ENCODE assay signal across 8 mouse cellular contexts in genomic region chr10:118867896-118868600, GRCm38 (mm10). TPM values are rescaled to one million over a fixed set of nuclear protein-coding genes. Genes with fewer than 3 reads are reported as not detected.
DNase-seq lines count a peak whose midpoint lies in the region; ATAC-seq and TF ChIP-seq lines count a peak whose summit lies in the region.

No protein-coding gene starts in this region.

- H3K4me1 ChIP-seq in intestine, embryonic 16.5 days (ENCODE audit: control insufficient read depth, insufficient read depth, low read length) = peaks cover 29% of the 10 kb centered on the region
- H3K4me1 ChIP-seq in neural tube, embryonic 14.5 days (ENCODE audit: control insufficient read depth, insufficient read depth, low read length) = peaks cover 21% of the 10 kb centered on the region

- H3K27me3 ChIP-seq in intestine, embryonic 16.5 days (replicated peaks; ENCODE audit: control insufficient read depth, insufficient read depth, low read length) = no peaks in the 10 kb centered on the region
- H3K27me3 ChIP-seq in neural tube, embryonic 14.5 days (ENCODE audit: control insufficient read depth, insufficient read depth, low read length) = no peaks in the 10 kb centered on the region

- intact Hi-C loops in gastrocnemius, postnatal 14 days (cut with DNase I; ENCODE audit: low total_unique reads) = loop anchor here (5.0 kb wide), 1 partner anchor 276 kb away; no protein-coding TSS in a partner anchor

- H3K9me3 ChIP-seq in intestine, embryonic 16.5 days (ENCODE audit: control insufficient read depth, low read length) = no peaks in the 10 kb centered on the region
- no peaks in the 10 kb centered on the region for H3K9me3 ChIP-seq in neural tube, embryonic 14.5 days (ENCODE audit: control insufficient read depth, low read length)

- no peak for DNase-seq in layer of hippocampus, adult 2 months (ENCODE audit: low spot score in 2 of 2)
- no peak for DNase-seq in layer of hippocampus, adult 11-12 months (ENCODE audit: low spot score)
- peak; percentile 10 for DNase-seq in cerebellum, adult 8-10 months
- DNase-seq in gastrocnemius, postnatal 14 days = peak; percentile 63
- DNase-seq in lung, adult 18-20 months = peak; percentile 32 to 46
- DNase-seq in thymus, postnatal 36 days = peak; percentile 57 to 72

- TF ChIP-seq CTCF in layer of hippocampus, adult 2 months (conservative IDR thresholded peaks at IDR 0.05) = no peak

- ATAC-seq in intestine, embryonic 16.5 days = peak; percentile 19
- ATAC-seq in neural tube, embryonic 14.5 days (ENCODE audit: low read depth) = peak; percentile 33

- under 1% methylated on average over 55 of the region's 62 CpGs for WGBS in intestine, embryonic 16.5 days
- under 1% methylated on average over 54 of the region's 62 CpGs for WGBS in neural tube, embryonic 14.5 days

- peak overlapping the region; percentile 97 for H3K27ac ChIP-seq in layer of hippocampus, adult 2 months
- peak overlapping the region; percentile 96 for H3K27ac ChIP-seq in intestine, embryonic 16.5 days (ENCODE audit: low read length)
- H3K27ac ChIP-seq in neural tube, embryonic 14.5 days (ENCODE audit: low read depth, low read length) = peak overlapping the region; percentile 97

- peak overlapping the region; percentile 74 for H3K4me3 ChIP-seq in layer of hippocampus, adult 2 months
- H3K4me3 ChIP-seq in intestine, embryonic 16.5 days (ENCODE audit: low read length) = peak overlapping the region; percentile 78
- peak overlapping the region; percentile 95 for H3K4me3 ChIP-seq in neural tube, embryonic 14.5 days (ENCODE audit: low read depth, low read length)

- no peaks in the 10 kb centered on the region for H3K36me3 ChIP-seq in intestine, embryonic 16.5 days (ENCODE audit: control insufficient read depth, insufficient read depth, low read length)
- peaks cover 8% of the 10 kb centered on the region; the same call in 1 of the 2 replicates for H3K36me3 ChIP-seq in neural tube, embryonic 14.5 days (ENCODE audit: control insufficient read depth, insufficient read depth, low read length)

- peak overlapping the region; percentile 54 for H3K4me2 ChIP-seq in intestine, embryonic 16.5 days (ENCODE audit: low read depth, low read length)
- H3K4me2 ChIP-seq in neural tube, embryonic 14.5 days (ENCODE audit: low read depth, low read length) = peak overlapping the region; percentile 71

- peak overlapping the region; percentile 99 for H3K9ac ChIP-seq in intestine, embryonic 16.5 days (ENCODE audit: low read depth, low read length)
- peak overlapping the region; percentile 97 for H3K9ac ChIP-seq in neural tube, embryonic 14.5 days (replicated peaks; ENCODE audit: low read depth, low read length)

RNA-seq across cellular contexts. Expression of gene Dyrk2, which starts 2.0 kb away (rescaled TPM):
- total RNA-seq in layer of hippocampus, adult 2 months (2021) = 10 to 100 TPM; 47.0 to 55.7 TPM
- total RNA-seq in gastrocnemius, postnatal 14 days (2021) = 10 to 100 TPM; 44.3 to 74.0 TPM
- 7.2 and 8.0 TPM in 2 replicates for polyA plus RNA-seq in intestine, embryonic 16.5 days (2015; fragmentation: Nextera tagmentation; extraction: Ambion mirVana)
- 17.5 and 18.1 TPM in 2 replicates for polyA plus RNA-seq in neural tube, embryonic 14.5 days (2014; fragmentation: Nextera tagmentation; extraction: Ambion mirVana)

Comparison
In these comparisons a context has a peak if more than half of its experiments do, and no peak if none do; other contexts are left out.
1. DNase-seq: peak in cerebellum, adult 8-10 months (single experiment), gastrocnemius, postnatal 14 days (single experiment), lung, adult 18-20 months (2 of 2) and thymus, postnatal 36 days (2 of 2); none in layer of hippocampus, adult 2 months (0 of 2) and layer of hippocampus, adult 11-12 months (single experiment).
2. Peak in every context shown above with its lines, with median percentiles within 50 percentile points of each other: H3K27ac ChIP-seq and H3K4me3 ChIP-seq.